Mouse (Mus musculus): ENCODE data around the gene Fzd2. TPM values are rescaled to one million over a fixed set of nuclear protein-coding genes. Genes with fewer than 3 reads are reported as not detected.

The Fzd2 gene
- polyA plus RNA-seq, 1 experiment from 2014 or later: 8.2 TPM

DNA sequence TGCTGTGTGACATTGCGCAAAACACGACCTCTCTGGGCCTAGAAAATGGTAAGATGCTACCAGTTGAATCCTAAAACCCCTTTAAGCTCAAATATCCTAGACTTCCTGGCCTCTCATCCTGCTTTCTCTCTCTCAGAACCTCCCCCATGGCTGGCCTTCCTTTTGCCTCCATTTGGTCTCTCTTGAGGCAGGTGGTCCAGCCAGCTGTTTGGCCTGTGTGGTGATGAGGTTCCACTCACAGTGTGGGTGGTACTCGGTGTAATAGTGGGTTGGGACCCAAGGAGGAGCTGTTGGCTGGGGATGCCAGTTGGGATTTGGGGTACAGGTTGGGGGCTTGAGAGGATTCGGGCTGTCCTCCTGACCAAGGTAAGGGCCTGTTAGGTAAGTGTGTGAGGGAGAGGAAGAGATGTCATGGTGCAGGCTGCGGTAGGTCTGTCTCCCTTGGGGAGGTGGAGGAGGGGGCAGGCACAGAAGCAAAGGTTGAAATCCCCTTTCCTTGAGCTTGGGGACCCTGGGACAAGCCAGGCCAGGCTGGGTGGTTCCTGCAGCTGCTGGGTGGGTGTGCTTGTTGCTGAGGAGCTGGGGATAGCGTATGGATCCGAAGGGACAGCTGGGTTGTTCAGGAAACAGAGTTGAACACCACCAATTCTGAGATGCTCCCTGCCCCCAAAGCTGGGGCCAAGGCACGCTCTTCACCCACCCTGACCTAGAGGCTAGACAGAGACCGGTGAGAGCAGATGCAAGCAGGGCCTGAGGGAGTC is 23.2 kb downstream of the Fzd2 start:
- Histone ChIP-seq H3K9me3 (ENCODE audit: control insufficient read depth, low read length) (no peaks in the 10 kb centered on the region), H3K27me3 (ENCODE audit: control insufficient read depth, insufficient read depth, low read length) (0 out of 2 replicates have a peak, but pooled peaks cover 3% of the 10 kb centered on the region), H3K4me2 (replicated peaks) (no peak overlapping the region), H3K4me3 (replicated peaks; ENCODE audit: low read length) (no peak overlapping the region), H3K4me1 (replicated peaks; ENCODE audit: control insufficient read depth, insufficient read depth, low read length) (peaks cover 16% of the 10 kb centered on the region), H3K9ac (no peak overlapping the region), H3K36me3 (replicated peaks; ENCODE audit: control insufficient read depth, insufficient read depth) (no peaks in the 10 kb centered on the region), H3K27ac (no peak overlapping the region)
- ATAC-seq (ENCODE audit: low FRiP score) (no peak), DNase-seq (ENCODE audit: low spot score) (no peak)
- 90% methylated on average over 9 of the region's 9 CpGs for WGBS

DNA sequence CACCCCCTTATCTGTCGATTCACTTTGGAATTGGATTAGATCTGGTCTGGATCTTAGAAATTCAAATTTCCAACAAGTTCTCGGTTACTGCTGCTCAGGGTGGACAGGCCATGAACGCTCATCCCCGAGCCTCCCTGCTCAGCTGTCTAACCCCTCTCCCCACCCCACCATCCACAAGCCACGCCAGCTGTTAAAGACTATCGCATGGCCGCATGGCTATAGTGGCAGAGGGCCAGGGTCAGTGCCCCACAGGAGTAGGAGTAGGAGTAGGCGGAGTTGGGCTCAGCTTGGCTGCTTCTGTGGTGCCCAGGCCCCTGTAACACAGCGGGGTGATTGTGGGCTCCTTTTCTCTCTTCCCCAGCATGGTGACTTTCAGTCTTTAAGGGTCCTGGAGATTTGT is 24.3 kb downstream of the Fzd2 start:
- Histone ChIP-seq H3K27ac (no peak overlapping the region), H3K9me3 (ENCODE audit: control insufficient read depth, low read length) (no peaks in the 10 kb centered on the region), H3K4me2 (replicated peaks) (no peak overlapping the region), H3K4me3 (replicated peaks; ENCODE audit: low read length) (no peak overlapping the region), H3K9ac (no peak overlapping the region), H3K27me3 (ENCODE audit: control insufficient read depth, insufficient read depth, low read length) (0 out of 2 replicates have a peak, but pooled peaks cover 8% of the 10 kb centered on the region), H3K4me1 (replicated peaks; ENCODE audit: control insufficient read depth, insufficient read depth, low read length) (peaks cover 21% of the 10 kb centered on the region), H3K36me3 (replicated peaks; ENCODE audit: control insufficient read depth, insufficient read depth) (no peaks in the 10 kb centered on the region)
- 42% methylated on average over 9 of the region's 9 CpGs for WGBS
- DNase-seq (ENCODE audit: low spot score) (no peak), ATAC-seq (ENCODE audit: low FRiP score) (no peak)

DNA sequence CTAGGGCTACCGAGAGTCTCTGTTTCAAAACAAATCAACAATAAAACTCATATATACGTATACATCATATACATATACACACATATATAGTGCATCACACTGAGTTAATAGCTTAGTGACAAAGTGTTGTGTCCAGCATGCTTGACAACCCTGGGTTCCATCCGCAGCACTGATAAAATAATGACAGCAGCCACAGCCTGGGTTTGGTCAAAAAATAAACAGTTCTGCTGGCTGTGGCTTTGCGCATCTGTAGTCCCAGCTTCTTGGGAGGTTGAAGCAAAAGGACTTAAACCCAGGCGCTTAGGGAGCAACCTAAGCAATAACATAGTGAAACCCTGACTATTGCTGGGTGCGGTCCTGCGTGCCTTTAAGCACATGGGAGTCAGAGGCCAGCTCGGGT is 25.2 kb downstream of the Fzd2 start:
- 73% methylated on average over 8 of the region's 8 CpGs for WGBS
- DNase-seq (ENCODE audit: low spot score): no peak
- H3K36me3 ChIP-seq (replicated peaks; ENCODE audit: control insufficient read depth, insufficient read depth): no peaks in the 10 kb centered on the region
- no peak overlapping the region for H3K4me2 ChIP-seq (replicated peaks)
- H3K27me3 ChIP-seq (ENCODE audit: control insufficient read depth, insufficient read depth, low read length): 0 out of 2 replicates have a peak, but pooled peaks cover 8% of the 10 kb centered on the region
- H3K4me1 ChIP-seq (replicated peaks; ENCODE audit: control insufficient read depth, insufficient read depth, low read length): peaks cover 16% of the 10 kb centered on the region; the same call in 1 of the 2 replicates
- ATAC-seq (ENCODE audit: low FRiP score): no peak
- no peak overlapping the region for H3K9ac ChIP-seq
- H3K9me3 ChIP-seq (ENCODE audit: control insufficient read depth, low read length): no peaks in the 10 kb centered on the region
- no peak overlapping the region for H3K4me3 ChIP-seq (replicated peaks; ENCODE audit: low read length)
- H3K27ac ChIP-seq: no peak overlapping the region

DNA sequence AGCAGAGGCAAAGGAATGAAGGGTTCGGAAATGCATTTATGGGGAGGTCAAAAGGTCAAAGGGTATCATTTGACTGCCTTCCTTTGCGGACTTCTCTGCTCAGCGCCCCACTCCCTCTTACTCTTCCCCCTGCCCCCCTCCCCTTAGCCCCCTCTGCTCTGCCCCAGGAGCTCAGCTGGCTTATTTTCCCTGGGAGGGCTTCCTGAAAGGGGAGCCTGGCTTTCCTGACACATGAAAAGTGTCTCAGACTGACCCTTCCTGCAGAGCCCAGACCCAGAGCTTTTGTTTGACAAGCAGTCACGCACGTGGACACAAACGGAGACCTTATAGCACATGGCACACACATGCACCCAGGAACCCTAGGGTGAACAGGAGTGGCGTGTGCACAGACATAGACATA is 26.5 kb downstream of the Fzd2 start:
- WGBS: 11% methylated on average over 7 of the region's 7 CpGs

GRCm38 (mm10) chr11:102631203-102631602 is 27.0 kb downstream of the Fzd2 start:
- H3K27me3 ChIP-seq (ENCODE audit: control insufficient read depth, insufficient read depth, low read length): 0 out of 2 replicates have a peak, but pooled peaks cover 8% of the 10 kb centered on the region
- WGBS: 22% methylated on average over 5 of the region's 5 CpGs
- no peaks in the 10 kb centered on the region for H3K9me3 ChIP-seq (ENCODE audit: control insufficient read depth, low read length)
- H3K9ac ChIP-seq: no peak overlapping the region
- ATAC-seq (ENCODE audit: low FRiP score) (no peak), DNase-seq (ENCODE audit: low spot score) (no peak)
- no peak overlapping the region for H3K27ac ChIP-seq
- no peaks in the 10 kb centered on the region for H3K36me3 ChIP-seq (replicated peaks; ENCODE audit: control insufficient read depth, insufficient read depth)
- 0 out of 2 replicates have a peak, but pooled peaks cover 5% of the 10 kb centered on the region for H3K4me1 ChIP-seq (replicated peaks; ENCODE audit: control insufficient read depth, insufficient read depth, low read length)
- H3K4me3 ChIP-seq (replicated peaks; ENCODE audit: low read length): no peak overlapping the region
- H3K4me2 ChIP-seq (replicated peaks): no peak overlapping the region

More for the DNA sequence above, 26.5 kb downstream of the Fzd2 start:
- H3K4me2 ChIP-seq (replicated peaks): no peak overlapping the region
- H3K36me3 ChIP-seq (replicated peaks; ENCODE audit: control insufficient read depth, insufficient read depth): no peaks in the 10 kb centered on the region
- 0 out of 2 replicates have a peak, but pooled peaks cover 8% of the 10 kb centered on the region for H3K27me3 ChIP-seq (ENCODE audit: control insufficient read depth, insufficient read depth, low read length)
- ATAC-seq (ENCODE audit: low FRiP score): no peak
- 0 out of 2 replicates have a peak, but pooled peaks cover 5% of the 10 kb centered on the region for H3K4me1 ChIP-seq (replicated peaks; ENCODE audit: control insufficient read depth, insufficient read depth, low read length)
- no peak overlapping the region for H3K9ac ChIP-seq
- no peak overlapping the region for H3K27ac ChIP-seq
- H3K4me3 ChIP-seq (replicated peaks; ENCODE audit: low read length): no peak overlapping the region
- DNase-seq (ENCODE audit: low spot score): no peak
- H3K9me3 ChIP-seq (ENCODE audit: control insufficient read depth, low read length): no peaks in the 10 kb centered on the region

DNA sequence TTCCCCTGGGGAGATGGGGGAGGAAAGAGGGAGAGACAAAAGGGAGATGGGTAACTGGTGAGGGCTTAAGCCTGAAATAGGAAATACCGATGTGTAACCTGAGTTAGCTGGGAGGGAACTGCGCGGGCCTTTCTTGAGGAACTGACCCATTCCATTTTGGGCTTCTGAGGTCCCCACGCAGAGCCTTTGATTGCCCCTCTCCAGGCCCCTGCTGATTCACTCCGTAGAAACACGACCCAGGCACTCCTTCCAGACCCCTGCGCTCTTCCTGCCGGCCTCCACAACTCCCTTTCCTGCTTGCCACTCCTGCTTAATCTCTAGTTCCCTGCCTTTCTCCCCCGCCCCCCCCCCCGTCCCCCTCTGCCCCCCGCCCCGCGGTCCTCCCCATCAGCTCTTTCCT is 28.5 kb downstream of the Fzd2 start:
- Histone ChIP-seq H3K4me1 (replicated peaks; ENCODE audit: control insufficient read depth, insufficient read depth, low read length) (0 out of 2 replicates have a peak, but pooled peaks cover 5% of the 10 kb centered on the region), H3K9me3 (ENCODE audit: control insufficient read depth, low read length) (no peaks in the 10 kb centered on the region), H3K36me3 (replicated peaks; ENCODE audit: control insufficient read depth, insufficient read depth) (no peaks in the 10 kb centered on the region), H3K4me3 (replicated peaks; ENCODE audit: low read length) (no peak overlapping the region), H3K27ac (no peak overlapping the region), H3K27me3 (ENCODE audit: control insufficient read depth, insufficient read depth, low read length) (0 out of 2 replicates have a peak, but pooled peaks cover 8% of the 10 kb centered on the region), H3K4me2 (replicated peaks) (peak overlapping the region; percentile 37; the same call in 1 of the 2 replicates), H3K9ac (no peak overlapping the region)
- WGBS: 7% methylated on average over 10 of the region's 13 CpGs
- ATAC-seq (ENCODE audit: low FRiP score) (no peak), DNase-seq (ENCODE audit: low spot score) (no peak)

- Histone ChIP-seq H3K27ac (no peak overlapping the region), H3K4me3 (replicated peaks; ENCODE audit: low read length) (peak overlapping the region; percentile 6; the same call in 1 of the 2 replicates), H3K27me3 (ENCODE audit: control insufficient read depth, insufficient read depth, low read length) (0 out of 2 replicates have a peak, but pooled peaks cover 8% of the 10 kb centered on the region), H3K4me1 (replicated peaks; ENCODE audit: control insufficient read depth, insufficient read depth, low read length) (0 out of 2 replicates have a peak, but pooled peaks cover 5% of the 10 kb centered on the region), H3K4me2 (replicated peaks) (peak overlapping the region; percentile 37), H3K9ac (no peak overlapping the region), H3K36me3 (replicated peaks; ENCODE audit: control insufficient read depth, insufficient read depth) (no peaks in the 10 kb centered on the region), H3K9me3 (ENCODE audit: control insufficient read depth, low read length) (no peaks in the 10 kb centered on the region)
- 27% methylated on average over 9 of the region's 9 CpGs for WGBS
- ATAC-seq (ENCODE audit: low FRiP score): no peak
- peak; percentile 47 for DNase-seq (ENCODE audit: low spot score)
These were observed 29.2 kb downstream of the Fzd2 start for GRCm38 (mm10) chr11:102633379-102633778.

- ATAC-seq (ENCODE audit: low FRiP score) (no peak), DNase-seq (ENCODE audit: low spot score) (no peak)
- Histone ChIP-seq H3K27me3 (ENCODE audit: control insufficient read depth, insufficient read depth, low read length) (0 out of 2 replicates have a peak, but pooled peaks cover 8% of the 10 kb centered on the region), H3K27ac (no peak overlapping the region), H3K36me3 (replicated peaks; ENCODE audit: control insufficient read depth, insufficient read depth) (no peaks in the 10 kb centered on the region), H3K4me3 (replicated peaks; ENCODE audit: low read length) (no peak overlapping the region), H3K4me1 (replicated peaks; ENCODE audit: control insufficient read depth, insufficient read depth, low read length) (0 out of 2 replicates have a peak, but pooled peaks cover 5% of the 10 kb centered on the region), H3K9me3 (ENCODE audit: control insufficient read depth, low read length) (no peaks in the 10 kb centered on the region), H3K9ac (no peak overlapping the region), H3K4me2 (replicated peaks) (no peak overlapping the region)
- 31% methylated on average over 12 of the region's 12 CpGs for WGBS
These were observed 32.7 kb downstream of the Fzd2 start for GRCm38 (mm10) chr11:102636887-102637286.

GRCm38 (mm10) chr11:102643891-102644382 is 39.7 kb downstream of the Fzd2 start:
- no peaks in the 10 kb centered on the region for H3K36me3 ChIP-seq (replicated peaks; ENCODE audit: control insufficient read depth, insufficient read depth)
- 56% methylated on average over 10 of the region's 10 CpGs for WGBS
- H3K27ac ChIP-seq: no peak overlapping the region
- ATAC-seq (ENCODE audit: low FRiP score) (no peak), DNase-seq (ENCODE audit: low spot score) (no peak)
- H3K9me3 ChIP-seq (ENCODE audit: control insufficient read depth, low read length): no peaks in the 10 kb centered on the region
- H3K4me1 ChIP-seq (replicated peaks; ENCODE audit: control insufficient read depth, insufficient read depth, low read length): no peaks in the 10 kb centered on the region
- no peak overlapping the region for H3K9ac ChIP-seq
- H3K4me3 ChIP-seq (replicated peaks; ENCODE audit: low read length): no peak overlapping the region
- H3K4me2 ChIP-seq (replicated peaks): no peak overlapping the region
- no peaks in the 10 kb centered on the region for H3K27me3 ChIP-seq (ENCODE audit: control insufficient read depth, insufficient read depth, low read length)

All from hindbrain, embryonic 14.5 days (tissue).